Mouse (Mus musculus): Measurements from ENCODE around the gene Lig3.
"Not testable (repeated sequence)": the region's sequence is repeated elsewhere in the genome, so short reads cannot be mapped to it uniquely, and the experiment has no call there.

Gene Lig3

DNA sequence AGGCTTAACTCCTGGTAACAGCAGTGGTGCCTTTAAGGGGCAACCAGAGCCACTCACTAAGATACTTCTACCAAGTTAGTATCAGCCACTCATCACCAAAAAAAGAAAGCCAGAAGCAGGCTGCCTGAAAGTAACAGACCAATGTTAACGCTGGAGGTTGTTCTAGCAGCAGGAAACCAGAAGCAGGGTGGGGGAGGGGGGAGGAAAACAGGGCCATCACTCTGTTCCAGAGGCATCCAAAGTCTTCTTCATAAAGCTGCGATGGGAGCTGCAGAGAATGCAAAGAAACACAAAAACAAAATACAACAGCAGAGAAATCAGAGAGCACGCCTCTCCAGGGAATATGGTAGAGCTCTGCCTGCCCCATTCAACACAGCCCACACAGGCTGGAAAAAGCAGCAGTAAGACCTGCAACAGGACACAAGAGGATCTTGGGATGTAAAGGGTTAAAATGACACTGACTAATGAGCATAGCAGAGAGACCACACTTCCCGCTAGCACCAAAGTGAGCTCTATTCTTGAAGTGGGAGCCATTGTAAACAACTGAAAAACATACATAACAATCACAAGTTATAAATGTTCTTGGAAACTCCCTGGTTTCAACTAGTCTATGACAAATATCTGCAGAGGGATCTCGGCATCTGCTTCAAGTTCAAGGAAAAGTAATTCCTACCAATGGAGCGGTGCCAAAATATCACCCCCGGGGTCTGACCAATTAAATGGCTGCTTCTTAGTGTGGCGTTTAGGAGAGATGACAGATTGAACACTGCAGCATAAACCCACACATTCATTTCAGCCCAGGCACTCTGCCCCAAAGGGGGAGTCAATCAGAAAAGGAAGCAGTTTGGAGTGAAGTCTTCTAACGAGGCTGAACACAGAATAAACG is 50.3 kb downstream of the Lig3 start:
- in situ Hi-C loops (cut with MboI, MseI), result no loop called here

DNA sequence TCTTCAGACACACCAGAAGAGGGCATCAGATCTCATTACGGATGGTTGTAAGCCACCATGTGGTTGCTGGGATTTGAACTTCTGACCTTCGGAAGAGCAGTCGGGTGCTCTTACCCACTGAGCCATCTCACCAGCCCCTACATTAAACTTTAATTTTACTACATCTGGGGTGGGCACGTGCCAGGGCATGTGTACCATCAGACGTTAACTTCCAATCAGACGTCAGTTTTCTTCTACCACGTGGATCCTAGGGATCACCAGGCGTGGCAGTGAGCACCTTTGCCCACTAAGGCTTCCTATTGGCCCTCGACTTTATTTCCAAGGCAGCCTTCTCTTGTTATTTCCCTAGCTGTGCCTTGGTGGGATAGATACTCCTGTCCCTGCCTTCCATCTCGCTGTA is 51.5 kb downstream of the Lig3 start:
- in situ Hi-C loops (cut with MboI, MseI), result not testable (repeated sequence)

DNA sequence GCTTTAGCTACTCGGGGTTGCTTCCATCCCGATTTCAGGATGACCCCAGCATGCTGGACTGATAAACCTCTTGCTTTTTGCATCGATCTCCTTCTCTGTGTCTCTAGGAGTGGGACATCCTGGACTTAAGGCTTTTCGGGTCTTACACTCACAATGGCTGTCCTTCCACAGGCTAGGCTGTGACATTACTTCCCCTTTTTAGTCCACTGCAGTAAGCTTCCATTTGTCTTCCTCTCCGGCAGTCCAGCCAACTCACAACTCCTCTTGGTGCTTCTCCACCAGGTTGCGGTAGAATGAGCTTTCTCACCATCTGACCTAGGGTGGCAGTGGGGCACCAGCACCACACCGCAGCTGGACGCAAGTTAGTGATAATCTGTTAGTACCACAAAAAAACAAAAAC is 53.0 kb downstream of the Lig3 start:
- in situ Hi-C loops (cut with MboI, MseI), result no loop called here

DNA sequence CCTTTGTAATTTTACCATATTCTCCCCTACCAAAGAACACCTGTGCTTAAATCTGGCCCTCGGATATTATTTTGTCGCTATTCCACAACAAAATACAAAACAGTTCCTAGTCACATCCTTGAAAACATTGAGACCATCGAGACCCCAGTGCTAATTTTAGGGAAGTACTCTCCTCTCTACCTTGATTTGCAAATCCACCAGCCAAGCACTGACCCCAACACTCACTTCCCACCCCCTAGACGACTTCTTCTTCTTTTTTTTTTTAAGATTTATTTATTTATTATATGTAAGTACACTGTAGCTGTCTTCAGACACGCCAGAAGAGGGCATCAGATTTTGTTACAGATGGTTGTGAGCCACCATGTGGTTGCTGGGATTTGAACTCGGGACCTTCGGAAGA is 53.5 kb downstream of the Lig3 start:
- in situ Hi-C loops (cut with MboI, MseI), result not testable (repeated sequence)

DNA sequence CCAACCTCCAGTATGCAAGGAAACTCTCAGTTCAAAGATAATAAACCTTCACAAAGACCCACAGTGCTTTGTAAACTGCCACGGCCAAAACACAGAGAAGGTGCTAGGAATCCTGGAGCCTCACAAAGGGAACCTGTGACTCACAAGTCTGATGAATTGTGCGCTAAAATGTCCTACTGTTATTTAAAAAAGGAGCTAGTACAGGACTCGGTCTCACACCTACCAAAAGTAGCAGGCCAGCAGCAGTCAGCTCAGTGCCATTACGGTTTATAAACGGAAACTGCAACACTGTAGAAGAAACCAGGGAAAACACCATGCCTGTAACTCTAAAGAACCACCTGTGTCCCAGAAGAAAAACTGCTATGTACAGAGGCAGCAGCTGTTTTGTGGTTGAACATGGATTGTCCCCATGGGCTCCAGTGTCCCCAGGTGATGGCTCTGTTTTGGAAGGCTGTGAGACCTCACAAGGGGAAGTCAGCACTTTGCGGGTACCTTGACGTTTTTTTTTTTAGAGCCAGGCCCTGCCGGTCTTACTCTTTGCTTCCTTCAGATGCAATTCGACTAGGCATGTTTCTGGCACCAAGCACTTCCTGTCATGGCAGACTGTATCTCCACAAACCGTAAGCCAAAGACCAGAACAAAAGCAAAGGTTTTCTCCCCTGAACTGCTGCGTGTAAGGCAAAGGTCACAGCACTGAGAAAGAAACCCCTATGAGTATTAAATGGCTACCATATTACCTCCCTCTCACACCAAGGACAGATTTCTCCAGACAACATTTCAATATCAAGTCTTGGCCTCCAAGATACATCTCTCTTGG is 54.9 kb downstream of the Lig3 start:
- in situ Hi-C loops (cut with MboI, MseI), result no loop called here

DNA sequence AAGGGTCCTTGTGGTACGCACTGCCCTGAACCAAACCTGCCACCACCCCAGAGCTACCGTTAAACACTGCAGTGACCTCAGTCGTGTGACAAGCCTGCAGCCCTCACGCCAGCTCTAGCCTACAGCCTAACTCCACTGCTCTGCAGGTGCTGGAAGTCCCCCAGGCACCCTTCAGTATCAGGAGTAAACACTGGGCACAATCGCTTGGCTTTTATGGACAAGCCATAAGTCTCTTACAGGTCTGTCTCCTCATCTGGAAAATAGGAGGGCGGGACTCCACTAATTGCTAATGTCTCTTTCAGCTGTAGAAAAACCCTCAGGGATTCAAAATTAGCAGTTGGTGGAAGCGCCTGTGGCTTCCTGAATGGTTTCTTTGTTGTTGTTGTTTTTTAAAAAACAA is 56.3 kb downstream of the Lig3 start:
- in situ Hi-C loops (cut with MboI, MseI), result no loop called here

DNA sequence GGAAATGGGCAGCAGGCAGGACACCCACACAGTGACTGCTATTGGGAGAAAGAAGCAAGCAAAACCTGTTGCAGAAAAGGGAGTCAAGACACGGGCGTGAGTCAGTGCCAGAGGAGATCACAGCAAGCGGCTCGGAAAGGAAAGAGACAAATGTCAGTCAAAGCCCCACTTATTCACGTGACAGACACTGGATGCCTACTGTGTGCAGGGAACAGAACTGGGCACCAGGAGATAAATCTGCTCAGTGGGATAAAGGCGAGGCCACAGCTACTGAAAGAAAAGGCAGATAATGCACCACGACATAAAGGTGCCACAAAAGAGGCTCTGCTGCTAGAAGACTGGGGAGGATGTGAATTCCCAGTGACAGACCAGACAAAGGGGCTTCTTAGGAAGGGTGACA is 56.9 kb downstream of the Lig3 start:
- in situ Hi-C loops (cut with MboI, MseI), result no loop called here

DNA sequence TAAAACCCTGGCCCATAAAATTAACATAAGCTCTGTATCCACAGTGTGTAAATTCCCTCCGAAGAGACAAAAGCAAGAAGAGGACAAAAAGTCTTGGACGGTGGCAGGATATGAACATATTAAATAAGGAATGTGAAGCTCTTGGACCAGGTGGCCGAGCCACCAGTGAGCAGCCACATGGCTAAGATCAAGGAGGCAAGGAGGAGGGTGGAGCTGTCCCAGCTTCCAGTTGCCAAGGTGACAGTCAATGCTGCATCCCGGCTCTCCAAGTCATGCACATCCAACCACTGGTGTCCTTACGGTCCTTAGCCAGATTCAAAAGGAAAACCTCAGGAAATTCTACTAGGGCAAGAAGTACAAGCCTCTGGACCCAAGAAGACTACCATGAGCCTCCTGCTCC is 57.6 kb downstream of the Lig3 start:
- in situ Hi-C loops (cut with MboI, MseI), result no loop called here

DNA sequence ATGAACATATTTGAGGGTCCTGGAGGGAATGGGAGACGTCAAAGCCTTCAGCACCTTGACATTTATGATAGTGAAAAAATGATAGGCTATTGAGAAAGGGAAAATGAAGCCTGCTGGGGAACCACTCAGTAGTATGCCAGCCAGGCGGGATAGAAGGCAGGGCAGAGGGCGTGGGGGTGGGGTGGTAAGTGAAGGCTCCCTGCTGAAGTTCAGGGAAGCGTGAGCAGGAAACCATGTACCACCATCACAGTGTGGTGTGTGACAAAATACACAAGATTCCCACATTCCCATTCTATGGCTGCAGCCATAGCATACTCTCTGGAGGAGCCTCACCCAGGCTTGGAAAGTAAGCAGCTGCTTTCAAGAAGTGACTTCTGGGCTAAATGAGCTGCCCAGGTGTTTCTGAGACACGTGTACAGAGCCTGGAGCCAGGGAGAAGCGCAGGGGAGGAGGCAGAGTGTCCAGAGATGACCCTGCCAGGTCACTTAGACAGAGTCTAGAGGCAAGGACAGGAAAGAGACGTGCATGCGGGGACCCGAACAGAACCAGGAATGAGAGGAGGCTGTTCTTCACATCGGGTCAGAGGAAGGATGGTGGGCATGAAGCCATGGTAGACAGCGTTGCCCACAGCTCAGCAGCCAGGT is 64.0 kb downstream of the Lig3 start:
- in situ Hi-C loops (cut with MboI, MseI), result no loop called here

DNA sequence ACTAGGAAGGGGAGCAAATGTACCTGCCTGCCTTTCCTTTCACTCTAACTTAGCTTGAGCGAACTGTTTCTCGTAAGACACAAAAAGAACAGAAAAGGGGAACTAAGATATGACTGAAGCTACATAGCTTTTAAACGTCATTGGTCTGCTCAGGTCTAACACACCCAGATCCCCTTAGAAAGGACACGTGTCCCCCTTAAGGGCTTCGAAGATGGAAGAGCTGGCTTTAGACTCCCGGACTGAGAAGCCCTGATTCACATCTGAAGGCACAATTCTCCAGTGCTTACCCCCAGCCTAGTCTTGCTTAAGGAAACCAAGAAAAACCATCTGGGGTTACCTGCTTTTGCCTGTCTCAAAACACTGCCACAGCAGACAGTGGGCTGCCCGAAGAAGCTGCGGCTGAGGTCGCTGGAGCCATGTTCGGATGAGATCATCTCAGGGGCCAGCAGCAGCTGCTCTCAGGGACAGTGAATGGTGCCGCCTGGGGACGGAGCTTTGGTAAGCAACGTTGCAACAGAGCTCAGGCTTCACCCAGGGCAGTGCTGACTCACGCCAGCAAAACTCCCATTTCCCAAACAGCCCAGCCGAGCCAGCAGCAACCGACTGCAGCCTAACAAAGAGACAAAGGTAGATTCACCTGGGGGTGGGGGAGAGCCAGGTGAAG is 64.6 kb downstream of the Lig3 start:
- in situ Hi-C loops (cut with MboI, MseI), result no loop called here

DNA sequence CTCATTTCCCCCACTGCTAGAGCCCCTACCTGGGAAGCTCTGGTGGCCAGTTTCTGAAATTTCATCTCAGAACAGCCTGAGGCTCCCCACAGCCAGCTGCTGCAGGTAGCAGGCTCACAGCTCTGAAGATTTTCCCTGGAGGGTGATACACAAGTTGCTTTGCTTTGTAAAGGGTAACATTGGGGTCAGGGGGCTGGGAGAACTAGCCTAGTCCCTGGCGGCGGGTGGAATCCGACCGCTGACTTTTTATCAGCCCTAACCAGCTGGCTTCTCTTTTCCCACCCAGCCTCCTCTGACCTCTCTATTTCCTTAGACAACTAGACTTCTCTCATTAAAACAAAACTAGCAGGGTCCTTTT is 65.2 kb downstream of the Lig3 start:
- in situ Hi-C loops (cut with MboI, MseI), result no loop called here

DNA sequence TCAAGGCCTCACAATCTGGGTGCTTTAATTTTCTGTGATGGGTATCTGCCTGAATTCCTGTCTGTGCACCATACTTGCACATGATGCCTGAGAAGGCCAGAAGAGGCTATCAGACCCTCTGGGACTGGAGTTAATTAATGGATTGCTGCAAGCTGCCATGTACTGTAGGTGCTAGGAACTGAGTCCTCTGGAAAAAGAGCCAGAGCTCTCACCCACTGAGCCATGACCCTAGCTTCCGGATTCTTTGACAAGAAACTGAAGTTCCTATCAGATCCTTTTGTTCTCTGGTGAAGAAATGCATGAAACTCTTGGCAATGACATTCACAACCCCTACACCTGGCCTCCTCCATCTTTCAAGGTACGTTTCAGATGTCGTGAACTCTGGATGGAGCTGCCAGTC is 66.0 kb downstream of the Lig3 start:
- in situ Hi-C loops (cut with MboI, MseI), result no loop called here

DNA sequence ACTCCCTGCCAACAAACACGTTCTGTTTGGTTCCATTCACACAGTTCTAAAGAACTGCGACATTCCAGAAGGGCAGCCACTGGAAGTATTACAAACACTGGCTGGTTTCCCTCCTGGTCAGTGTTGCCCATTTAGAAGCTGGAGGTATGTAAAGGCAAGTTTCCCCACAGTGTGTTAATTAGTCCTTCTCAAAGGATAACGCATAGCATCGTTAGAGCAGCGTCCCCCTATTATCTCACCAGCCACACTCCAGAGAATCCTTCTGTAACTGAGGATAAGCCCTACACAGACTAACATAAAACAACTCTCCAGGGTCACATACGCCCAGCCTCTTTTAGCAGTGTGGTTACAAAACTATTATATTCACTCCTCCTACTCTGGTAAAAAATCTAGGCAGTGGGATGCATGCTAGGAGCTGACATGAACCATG is 66.7 kb downstream of the Lig3 start:
- in situ Hi-C loops (cut with MboI, MseI), result no loop called here

DNA sequence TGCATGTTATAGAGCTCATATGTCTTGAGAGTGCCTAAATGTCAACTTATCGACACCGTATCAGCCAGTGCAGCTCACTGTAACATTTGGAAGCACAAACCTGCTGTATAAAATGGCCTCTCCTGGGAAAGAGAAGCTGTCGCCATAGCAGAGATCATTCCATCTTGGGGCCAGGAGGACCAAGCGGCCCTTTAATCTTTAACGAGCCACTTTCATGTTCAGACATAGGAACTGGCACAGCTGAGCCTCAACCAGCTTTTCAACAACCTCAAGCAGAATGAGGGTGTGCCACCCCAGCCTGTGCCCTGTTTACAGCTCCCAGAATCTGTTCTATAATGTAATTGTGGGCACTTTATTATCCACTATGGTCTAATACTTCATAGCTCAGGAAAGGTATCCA is 69.4 kb downstream of the Lig3 start:
- in situ Hi-C loops (cut with MboI, MseI), result no loop called here

DNA sequence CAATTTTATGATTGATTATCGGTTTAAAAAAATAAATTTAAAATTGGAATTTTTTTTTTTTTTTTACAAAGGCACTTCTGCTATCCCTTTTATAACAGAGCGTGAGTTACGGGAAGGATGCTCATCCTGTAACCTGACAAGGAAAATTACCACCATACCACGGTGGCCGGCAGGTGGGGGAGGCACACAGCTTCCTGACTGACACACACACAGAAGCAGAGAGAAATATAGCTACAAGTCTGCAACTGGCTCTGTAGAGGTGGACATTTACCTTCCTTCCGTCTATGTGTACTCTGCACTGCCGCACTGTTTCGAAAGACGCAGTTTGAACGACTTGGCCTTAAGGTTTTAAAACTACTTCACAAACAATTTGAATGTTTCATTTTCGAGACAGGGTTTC is 71.2 kb downstream of the Lig3 start:
- in situ Hi-C loops (cut with MboI, MseI), result no loop called here

DNA sequence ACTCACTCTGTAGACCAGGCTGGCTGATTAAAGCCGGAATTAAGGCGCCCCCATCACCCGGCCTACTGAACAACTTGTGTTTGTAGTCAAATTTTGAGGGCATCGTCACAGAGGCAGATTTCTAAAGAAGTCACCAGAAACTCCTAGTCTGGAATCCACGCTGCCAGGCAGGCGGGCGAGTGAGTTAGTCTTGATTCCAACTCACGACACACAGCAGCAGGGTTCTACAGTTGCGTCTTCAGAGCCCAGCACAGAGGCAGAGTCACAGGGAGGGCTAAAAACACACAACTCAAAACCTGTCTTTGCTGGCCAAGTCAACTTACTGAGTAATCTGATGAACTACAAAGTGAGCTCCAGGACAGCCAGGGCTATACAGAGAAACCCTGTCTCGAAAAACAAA is 71.6 kb downstream of the Lig3 start:
- in situ Hi-C loops (cut with MboI, MseI), result no loop called here

DNA sequence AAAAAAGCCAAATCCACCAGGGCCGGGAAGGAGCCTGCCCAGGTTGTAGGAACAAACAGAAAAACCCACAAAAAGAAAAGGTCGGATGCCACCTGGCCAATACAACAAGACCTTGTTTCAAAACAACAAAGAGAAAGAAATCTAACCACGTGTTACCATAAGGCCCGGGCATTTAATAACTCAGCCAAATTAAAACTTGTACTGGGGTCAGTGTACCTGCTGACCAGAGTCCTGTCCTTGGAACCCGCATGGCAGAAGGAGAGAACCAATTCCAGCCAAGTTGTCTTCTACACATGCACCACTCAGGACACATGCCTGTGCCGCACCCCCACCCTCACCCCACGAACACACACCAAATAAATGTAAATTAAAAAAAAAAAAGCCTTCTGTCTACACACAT is 72.0 kb downstream of the Lig3 start:
- in situ Hi-C loops (cut with MboI, MseI), result no loop called here
